Mouse (Mus musculus) natural killer cell, adult 2 months (primary cell): Measurements from ENCODE around the gene Psen1.

Experiments
- DNase-seq, 2 experiments: peaks; one replicate each; pipeline ENCODE4 v3.0.0; 2022; ENCODE audit warnings: low spot score in 2 of 2

The Psen1 gene

GRCm38 (mm10) chr12:83776766-83777165 lies 88.8 kb downstream of the Psen1 start:
- no peak for DNase-seq

GRCm38 (mm10) chr12:83780181-83780580 lies 92.2 kb downstream of the Psen1 start:
- DNase-seq = no peak

GRCm38 (mm10) chr12:83781204-83781603 lies 93.3 kb downstream of the Psen1 start:
- no peak for DNase-seq

- DNase-seq = no peak
Observed at GRCm38 (mm10) chr12:83781640-83782278, 93.8 kb downstream of the Psen1 start.

GRCm38 (mm10) chr12:83782669-83783068 lies 94.7 kb downstream of the Psen1 start:
- DNase-seq = no peak
